Mouse (Mus musculus) hindbrain, embryonic 11.5 days (tissue): ENCODE data around the gene Ncbp1. TPM values are rescaled to one million over a fixed set of nuclear protein-coding genes. Genes with fewer than 3 reads are reported as not detected.

Experiments
- ATAC-seq: fragments of 200-750 bp; cut with Nextera tagmentation; 2 replicates; pipeline ENCODE4 v1.8.0; 2017; ENCODE audit warnings: mild to moderate bottlenecking, moderate TSS enrichment, moderate library complexity; ENCODE audit not compliant: low FRiP score
- DNase-seq: peaks from one replicate; pipeline ENCODE4 v3.0.0-alpha.2; 2015; ENCODE audit warnings: low spot score
- H3K27ac ChIP-seq: fragments of 300-500 bp; sonication (generic); 2 replicates; pipeline ENCODE4 v1.5.1; 2014; ENCODE audit warnings: mild to moderate bottlenecking, low read depth, low read length
- H3K27me3 ChIP-seq: fragments of 300-500 bp; sonication (generic); 2 replicates; pipeline ENCODE4 v1.6.1; 2014; ENCODE audit warnings: mild to moderate bottlenecking, low read length, moderate library complexity, mixed read lengths; ENCODE audit not compliant: control insufficient read depth, insufficient read depth
- H3K36me3 ChIP-seq: fragments of 300-500 bp; sonication (generic); 2 replicates; pipeline ENCODE4 v1.6.1; 2014; ENCODE audit warnings: mild to moderate bottlenecking, low read length, moderate library complexity, mixed read lengths; ENCODE audit not compliant: control insufficient read depth, insufficient read depth
- H3K4me1 ChIP-seq: fragments of 300-500 bp; sonication (generic); replicated peaks from 2 replicates; pipeline ENCODE4 v1.6.1; 2014; ENCODE audit warnings: low read length, mixed read lengths; ENCODE audit not compliant: control insufficient read depth, insufficient read depth
- H3K4me2 ChIP-seq: fragments of 300-500 bp; sonication (generic); replicated peaks from 2 replicates; pipeline ENCODE4 v1.6.1; 2014; ENCODE audit warnings: mild to moderate bottlenecking, low read depth, low read length
- H3K4me3 ChIP-seq: fragments of 300-500 bp; sonication (generic); 2 replicates; pipeline ENCODE4 v1.5.1; 2014; ENCODE audit warnings: low read depth, low read length
- H3K9ac ChIP-seq: fragments of 300-500 bp; sonication (generic); 2 replicates; pipeline ENCODE4 v1.6.1; 2014; ENCODE audit warnings: low read depth, low read length
- H3K9me3 ChIP-seq: fragments of 300-500 bp; sonication (generic); 2 replicates; pipeline ENCODE4 v1.6.1; 2016; ENCODE audit warnings: low read length; ENCODE audit not compliant: control insufficient read depth
- WGBS: fragments of 180-500 bp; shearing (Covaris S2); extraction: QIAGEN DNeasy Blood & Tissue Kit; methylation state at CpG from one replicate; pipeline ENCODE4 v1.1.7; 2014; 5-methylcytosine and 5-hydroxymethylcytosine counted together
- polyA plus RNA-seq: library from polyadenylated mRNA; unstranded; fragments of >200 nt; fragmentation: Nextera tagmentation; extraction: Ambion mirVana; gene quantifications from 2 replicates; pipeline ENCODE4 v1.2.1, GENCODE M21; 2014

Gene Ncbp1
- polyA plus RNA-seq, 1 experiment from 2014 or later = 124 TPM

GRCm38 (mm10) chr4:46144323-46144722 is 5.9 kb downstream of the Ncbp1 start:
- ATAC-seq (no peak), DNase-seq (peak; percentile 31)
- WGBS = 70% methylated on average over 3 of the region's 3 CpGs
- Histone ChIP-seq H3K27me3 (no peaks in the 10 kb centered on the region), H3K4me1 (peaks cover 7% of the 10 kb centered on the region), H3K27ac (no peak overlapping the region), H3K36me3 (no peaks in the 10 kb centered on the region), H3K9me3 (no peaks in the 10 kb centered on the region), H3K4me2 (no peak overlapping the region), H3K9ac (no peak overlapping the region), H3K4me3 (no peak overlapping the region)

GRCm38 (mm10) chr4:46146881-46147280 is 8.5 kb downstream of the Ncbp1 start:
- no peak overlapping the region for H3K4me2 ChIP-seq
- no peak overlapping the region for H3K4me3 ChIP-seq
- H3K9ac ChIP-seq = no peak overlapping the region
- 100% methylated on average over 1 of the region's 1 CpGs for WGBS
- no peak for DNase-seq
- H3K9me3 ChIP-seq = no peaks in the 10 kb centered on the region
- no peaks in the 10 kb centered on the region for H3K27me3 ChIP-seq
- no peaks in the 10 kb centered on the region for H3K36me3 ChIP-seq
- no peak for ATAC-seq
- no peak overlapping the region for H3K27ac ChIP-seq
- no peaks in the 10 kb centered on the region for H3K4me1 ChIP-seq

DNA sequence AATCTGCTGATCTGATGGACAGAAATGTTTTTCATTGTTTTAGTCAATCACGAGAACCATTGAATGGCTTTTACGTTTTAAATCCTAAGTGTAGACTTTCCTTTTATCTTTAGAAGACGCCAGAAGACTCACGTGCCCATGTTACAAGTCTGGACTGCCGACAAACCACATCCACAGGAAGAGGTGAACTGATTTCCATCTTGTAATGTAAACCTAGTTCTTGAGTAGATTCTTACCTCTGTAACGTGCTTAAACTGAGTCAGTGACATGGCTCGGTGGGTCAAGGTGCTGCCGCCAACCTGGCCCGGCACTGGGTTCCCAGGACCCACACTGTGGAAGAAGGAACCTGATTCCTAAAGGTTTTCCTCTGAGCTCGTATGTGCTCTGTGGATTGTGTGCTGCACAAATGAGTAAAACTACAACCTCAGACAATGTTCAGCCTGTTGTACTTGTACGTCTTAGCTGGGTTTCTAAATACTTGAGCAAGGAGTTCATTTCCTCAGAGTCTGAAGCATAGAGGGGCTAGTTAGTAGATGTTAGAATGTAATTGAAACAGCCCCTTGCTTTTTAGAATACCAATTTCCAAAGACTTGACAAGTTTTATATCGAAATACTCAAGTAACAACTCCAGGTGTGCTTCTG is 13.6 kb downstream of the Ncbp1 start:
- WGBS = 95% methylated on average over 12 of the region's 12 CpGs
- H3K4me1 ChIP-seq = no peaks in the 10 kb centered on the region
- H3K27ac ChIP-seq = no peak overlapping the region
- ATAC-seq = no peak
- no peak for DNase-seq
- peaks cover 19% of the 10 kb centered on the region for H3K36me3 ChIP-seq
- H3K9me3 ChIP-seq = no peaks in the 10 kb centered on the region
- H3K4me2 ChIP-seq = no peak overlapping the region
- no peak overlapping the region for H3K9ac ChIP-seq
- no peak overlapping the region for H3K4me3 ChIP-seq
- no peaks in the 10 kb centered on the region for H3K27me3 ChIP-seq

DNA sequence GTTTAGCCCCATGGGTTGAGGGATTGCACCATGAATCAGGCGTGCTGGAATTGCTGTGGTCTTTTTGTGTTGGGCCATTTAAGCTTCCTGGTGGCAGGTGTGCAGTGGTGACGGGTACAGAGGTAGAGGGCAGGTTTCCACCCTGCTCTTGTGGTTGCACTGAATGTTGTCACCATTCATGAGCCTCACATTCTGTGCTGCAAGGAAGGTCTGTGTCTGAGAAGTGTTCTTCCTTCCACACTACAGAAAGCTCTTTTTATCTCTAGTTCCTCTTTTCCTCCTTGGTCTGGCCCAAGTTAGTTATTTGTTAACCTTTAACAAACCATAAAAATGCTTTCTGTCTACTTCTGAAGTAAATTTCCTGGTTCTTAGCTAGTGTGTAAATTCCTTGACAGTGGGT is 25.6 kb downstream of the Ncbp1 start:
- ATAC-seq = no peak
- no peak overlapping the region for H3K4me2 ChIP-seq
- no peak overlapping the region for H3K9ac ChIP-seq
- H3K4me3 ChIP-seq = no peak overlapping the region
- H3K4me1 ChIP-seq = no peaks in the 10 kb centered on the region
- no peaks in the 10 kb centered on the region for H3K27me3 ChIP-seq
- peaks cover 13% of the 10 kb centered on the region for H3K36me3 ChIP-seq
- H3K9me3 ChIP-seq = no peaks in the 10 kb centered on the region
- H3K27ac ChIP-seq = no peak overlapping the region
- 89% methylated on average over 2 of the region's 2 CpGs for WGBS
- DNase-seq = no peak

DNA sequence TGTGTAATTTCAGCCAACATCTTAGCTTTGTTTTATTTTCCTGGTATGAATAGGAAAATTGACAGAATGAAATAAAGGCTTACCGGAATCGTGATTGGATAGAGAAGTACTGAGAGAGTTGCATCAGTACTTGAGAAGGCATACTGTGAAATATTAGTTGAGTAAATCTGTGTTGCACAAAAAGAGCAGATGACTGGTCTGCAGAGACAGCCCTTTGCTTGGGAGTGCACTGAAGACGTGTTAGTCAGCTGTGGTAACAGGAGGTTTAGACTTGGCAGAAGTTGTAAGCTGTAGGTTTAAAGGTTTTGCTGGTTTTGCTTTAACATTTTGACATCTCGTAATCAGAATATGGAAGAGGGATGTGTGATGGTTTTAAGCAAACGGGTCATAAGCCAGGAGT is 27.4 kb downstream of the Ncbp1 start:
- DNase-seq (no peak), ATAC-seq (no peak)
- H3K27me3 ChIP-seq = no peaks in the 10 kb centered on the region
- no peak overlapping the region for H3K9ac ChIP-seq
- no peak overlapping the region for H3K4me2 ChIP-seq
- no peak overlapping the region for H3K27ac ChIP-seq
- H3K36me3 ChIP-seq = peaks cover 24% of the 10 kb centered on the region
- no peaks in the 10 kb centered on the region for H3K4me1 ChIP-seq
- 96% methylated on average over 5 of the region's 5 CpGs for WGBS
- H3K4me3 ChIP-seq = no peak overlapping the region
- H3K9me3 ChIP-seq = no peaks in the 10 kb centered on the region

DNA sequence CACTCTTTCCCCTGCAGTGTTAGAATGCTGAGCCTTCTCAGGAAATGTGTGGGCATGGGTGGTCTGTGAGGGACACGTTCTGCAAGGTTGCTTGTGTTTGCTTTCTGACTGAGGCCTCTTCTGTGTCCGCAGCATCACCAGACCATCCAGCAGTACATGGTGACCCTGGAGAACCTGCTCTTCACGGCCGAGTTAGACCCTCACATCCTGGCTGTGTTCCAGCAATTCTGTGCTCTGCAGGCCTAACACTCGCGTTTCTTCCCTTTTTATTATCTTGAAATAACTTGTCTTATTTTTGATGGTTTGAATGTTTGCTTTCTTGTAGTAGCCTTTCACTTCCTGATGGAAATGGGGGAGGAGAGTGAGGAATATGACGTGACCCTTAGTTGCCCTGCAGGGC is 33.3 kb downstream of the Ncbp1 start:
- Histone ChIP-seq H3K27ac (no peak overlapping the region), H3K27me3 (no peaks in the 10 kb centered on the region), H3K9me3 (no peaks in the 10 kb centered on the region), H3K4me2 (no peak overlapping the region), H3K36me3 (peaks cover 36% of the 10 kb centered on the region), H3K9ac (no peak overlapping the region), H3K4me3 (no peak overlapping the region), H3K4me1 (no peaks in the 10 kb centered on the region)
- DNase-seq = no peak
- WGBS = 95% methylated on average over 7 of the region's 7 CpGs
- no peak for ATAC-seq

DNA sequence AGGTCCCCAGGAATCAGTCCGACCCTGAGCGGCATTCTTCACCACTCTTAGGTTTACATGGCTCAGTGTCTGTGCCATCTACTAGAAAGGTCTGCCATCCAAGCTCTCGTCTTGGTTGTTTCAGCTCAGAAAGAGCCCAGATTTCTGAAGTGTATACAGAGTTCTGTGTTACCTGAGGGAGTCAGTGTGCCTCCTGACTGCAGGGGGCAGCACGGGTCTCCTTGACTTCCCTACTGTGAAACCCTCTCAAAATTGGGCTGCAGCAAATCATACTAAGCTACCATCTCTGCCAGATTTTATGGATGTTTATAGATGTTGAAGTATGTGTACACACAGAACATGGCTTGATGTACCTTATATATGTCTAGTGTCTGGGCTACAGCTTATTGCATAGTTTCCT is 37.9 kb downstream of the Ncbp1 start:
- Histone ChIP-seq H3K27ac (no peak overlapping the region), H3K4me3 (no peak overlapping the region), H3K4me1 (no peaks in the 10 kb centered on the region), H3K9ac (no peak overlapping the region), H3K9me3 (no peaks in the 10 kb centered on the region), H3K27me3 (no peaks in the 10 kb centered on the region), H3K36me3 (peaks cover 18% of the 10 kb centered on the region), H3K4me2 (no peak overlapping the region)
- 68% methylated on average over 4 of the region's 4 CpGs for WGBS
- DNase-seq (no peak), ATAC-seq (no peak)

GRCm38 (mm10) chr4:46177018-46177417 is 38.6 kb downstream of the Ncbp1 start:
- no peak overlapping the region for H3K4me2 ChIP-seq
- H3K4me1 ChIP-seq = no peaks in the 10 kb centered on the region
- DNase-seq (no peak), ATAC-seq (no peak)
- H3K9ac ChIP-seq = no peak overlapping the region
- no peak overlapping the region for H3K27ac ChIP-seq
- 90% methylated on average over 5 of the region's 5 CpGs for WGBS
- H3K9me3 ChIP-seq = no peaks in the 10 kb centered on the region
- H3K27me3 ChIP-seq = no peaks in the 10 kb centered on the region
- H3K36me3 ChIP-seq = peaks cover 14% of the 10 kb centered on the region
- H3K4me3 ChIP-seq = no peak overlapping the region

DNA sequence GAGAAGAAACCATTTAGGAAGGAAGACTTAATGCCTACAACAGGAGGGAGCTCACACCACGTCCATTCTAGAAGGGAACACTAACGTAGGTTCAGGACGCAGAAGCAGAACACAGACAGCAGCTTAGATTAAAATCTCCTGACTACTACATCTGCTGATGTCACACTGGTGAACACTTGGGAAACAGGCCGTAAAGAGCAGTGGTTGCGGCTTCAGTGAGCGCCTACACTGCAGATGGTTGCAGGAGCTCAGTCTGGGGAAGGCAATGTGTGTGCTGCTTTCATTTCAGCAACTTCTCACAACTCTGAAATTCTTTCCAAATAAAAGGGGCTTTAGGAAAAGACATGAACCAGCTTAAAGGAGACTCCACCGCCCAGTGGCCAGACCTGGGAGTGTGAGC is 39.1 kb downstream of the Ncbp1 start:
- ATAC-seq (no peak), DNase-seq (no peak)
- no peak overlapping the region for H3K4me2 ChIP-seq
- WGBS = 85% methylated on average over 7 of the region's 7 CpGs
- no peaks in the 10 kb centered on the region for H3K27me3 ChIP-seq
- no peaks in the 10 kb centered on the region for H3K9me3 ChIP-seq
- peaks cover 18% of the 10 kb centered on the region for H3K36me3 ChIP-seq
- no peaks in the 10 kb centered on the region for H3K4me1 ChIP-seq
- H3K4me3 ChIP-seq = no peak overlapping the region
- H3K27ac ChIP-seq = no peak overlapping the region
- H3K9ac ChIP-seq = no peak overlapping the region
